Mouse (Mus musculus): ENCODE measurements around the gene Coq5. TPM values are rescaled to one million over a fixed set of nuclear protein-coding genes. Genes with fewer than 3 reads are reported as not detected.

Gene Coq5
- total RNA-seq (2021) = 10 to 100 TPM; 81.3 to 91.7 TPM
- long read RNA-seq, experiment 1, transcript Coq5-201 (7 exons, 2,037 nt) = major isoform, 204 of 209 reads
- long read RNA-seq, experiment 1, partial matches to known transcripts = 1 of 209 reads
- long read RNA-seq, experiment 1, other reads (novel, unspliced or antisense) = 4 of 209 reads
- long read RNA-seq, experiment 2, transcript Coq5-201 (7 exons, 2,037 nt) = major isoform, 155 of 158 reads
- long read RNA-seq, experiment 2, partial matches to known transcripts = 1 of 158 reads
- long read RNA-seq, experiment 2, other reads (novel, unspliced or antisense) = 2 of 158 reads

GRCm38 (mm10) chr5:115279226-115280049, at the start of gene Coq5:
Gene Coq5, plus strand, starts transcription at chr5:115279666.
- DNase-seq (ENCODE audit: low spot score) = peak; percentile 87

- DNase-seq (ENCODE audit: low spot score) = peak; percentile 12
These were observed 48.5 kb upstream of the Coq5 start for GRCm38 (mm10) chr5:115230830-115231551.

- DNase-seq (ENCODE audit: low spot score) = no peak
These were observed 47.8 kb upstream of the Coq5 start for GRCm38 (mm10) chr5:115231552-115232120.

GRCm38 (mm10) chr5:115232516-115232915, 47.0 kb upstream of the Coq5 start:
- DNase-seq (ENCODE audit: low spot score) = no peak

- no peak for DNase-seq (ENCODE audit: low spot score)
These were observed 46.3 kb upstream of the Coq5 start for GRCm38 (mm10) chr5:115233031-115233780.

- no peak for DNase-seq (ENCODE audit: low spot score)
These were observed 44.9 kb upstream of the Coq5 start for GRCm38 (mm10) chr5:115234519-115234918.

- DNase-seq (ENCODE audit: low spot score) = peak; percentile 58
These were observed 44.1 kb upstream of the Coq5 start for GRCm38 (mm10) chr5:115235323-115235771.

GRCm38 (mm10) chr5:115235786-115236263, 43.6 kb upstream of the Coq5 start, which contains the start of gene Pop5:
Gene Pop5, plus strand, starts transcription at chr5:115235836.
- DNase-seq (ENCODE audit: low spot score) = peak; percentile 89

GRCm38 (mm10) chr5:115237803-115238728, 41.4 kb upstream of the Coq5 start:
- DNase-seq (ENCODE audit: low spot score) = peak; percentile 92

GRCm38 (mm10) chr5:115238729-115239195, 40.7 kb upstream of the Coq5 start:
- no peak for DNase-seq (ENCODE audit: low spot score)

GRCm38 (mm10) chr5:115240191-115240590, 39.3 kb upstream of the Coq5 start:
- DNase-seq (ENCODE audit: low spot score) = no peak

- DNase-seq (ENCODE audit: low spot score) = no peak
These were observed 24.0 kb upstream of the Coq5 start for GRCm38 (mm10) chr5:115255472-115255871.

- no peak for DNase-seq (ENCODE audit: low spot score)
These were observed 22.4 kb upstream of the Coq5 start for GRCm38 (mm10) chr5:115256909-115257546.

GRCm38 (mm10) chr5:115260356-115260755, 19.1 kb upstream of the Coq5 start:
- no peak for DNase-seq (ENCODE audit: low spot score)

- no peak for DNase-seq (ENCODE audit: low spot score)
These were observed 18.3 kb upstream of the Coq5 start for GRCm38 (mm10) chr5:115261141-115261540.

- no peak for DNase-seq (ENCODE audit: low spot score)
These were observed 17.6 kb upstream of the Coq5 start for GRCm38 (mm10) chr5:115261880-115262279.

GRCm38 (mm10) chr5:115262502-115263291, 16.8 kb upstream of the Coq5 start:
- no peak for DNase-seq (ENCODE audit: low spot score)

GRCm38 (mm10) chr5:115266340-115266739, 13.1 kb upstream of the Coq5 start:
- DNase-seq (ENCODE audit: low spot score) = no peak
